Mouse (Mus musculus) heart, postnatal 0 days (tissue): ENCODE measurements around the gene Tmem216. TPM values are rescaled to one million over a fixed set of nuclear protein-coding genes. Genes with fewer than 3 reads are reported as not detected.

Experiments used
- ATAC-seq: fragments of 200-750 bp; cut with Nextera tagmentation; 2 replicates; pipeline ENCODE4 v1.8.0; 2017; ENCODE audit warnings: low read depth, moderate number of reproducible peaks, moderate library complexity; ENCODE audit not compliant: insufficient read depth
- DNase-seq: peaks from one replicate; pipeline ENCODE4 v3.0.0-alpha.2; 2016; ENCODE audit warnings: low spot score
- H3K27ac ChIP-seq: fragments of 300-500 bp; sonication (generic); 2 replicates; pipeline ENCODE4 v1.5.1; 2014; ENCODE audit warnings: low read depth, mild to moderate bottlenecking
- H3K27me3 ChIP-seq: fragments of 300-500 bp; sonication (generic); 2 replicates; pipeline ENCODE4 v1.6.1; 2014; ENCODE audit warnings: low read length, mixed read lengths; ENCODE audit not compliant: control insufficient read depth, insufficient read depth
- H3K36me3 ChIP-seq: fragments of 300-500 bp; sonication (generic); replicated peaks from 2 replicates; pipeline ENCODE4 v1.6.1; 2014; ENCODE audit warnings: low read length, mixed read lengths; ENCODE audit not compliant: control insufficient read depth, insufficient read depth
- H3K4me1 ChIP-seq: fragments of 300-500 bp; sonication (generic); 2 replicates; pipeline ENCODE4 v1.6.1; 2014; ENCODE audit warnings: antibody characterized with exemption; ENCODE audit not compliant: control insufficient read depth, insufficient read depth
- H3K4me2 ChIP-seq: fragments of 300-500 bp; sonication (generic); 2 replicates; pipeline ENCODE4 v1.6.1; 2014; ENCODE audit warnings: low read depth, mild to moderate bottlenecking, low read length, moderate library complexity
- H3K4me3 ChIP-seq: fragments of 300-500 bp; sonication (generic); 2 replicates; pipeline ENCODE4 v1.5.1; 2014; ENCODE audit warnings: low read depth, low read length
- H3K9ac ChIP-seq: fragments of 300-500 bp; sonication (generic); replicated peaks from 2 replicates; pipeline ENCODE4 v1.6.1; 2014; ENCODE audit warnings: low read depth, low read length, mixed read lengths
- H3K9me3 ChIP-seq: fragments of 300-500 bp; sonication (generic); replicated peaks from 2 replicates; pipeline ENCODE4 v1.6.1; 2016; ENCODE audit warnings: low read length; ENCODE audit not compliant: control insufficient read depth
- CTCF ChIP-seq: IDR thresholded peaks from 2 replicates; pipeline ENCODE4 v1.5.1; 2016; ENCODE audit warnings: antibody characterized with exemption, control low read depth, low read depth
- EP300 ChIP-seq: IDR thresholded peaks from 2 replicates; pipeline ENCODE4 v1.6.1; 2016; ENCODE audit warnings: antibody characterized with exemption, low read depth
- WGBS: fragments of 180-500 bp; shearing (Covaris S2); extraction: QIAGEN DNeasy Blood & Tissue Kit; methylation state at CpG from one replicate; pipeline ENCODE4 v1.1.7; 2014; 5-methylcytosine and 5-hydroxymethylcytosine counted together
- polyA plus RNA-seq: library from polyadenylated mRNA; unstranded; fragments of >200 nt; fragmentation: Nextera tagmentation; extraction: Ambion mirVana; gene quantifications from 2 replicates; pipeline ENCODE4 v1.2.1, GENCODE M21; 2015
- total RNA-seq: library from RNA; depleted of rRNA; stranded (reverse); fragments of >200 nt; gene quantifications from 2 replicates; pipeline ENCODE4 v1.2.3, GENCODE M21; 2014; ENCODE audit warnings: low replicate concordance

The Tmem216 gene
- total and polyA plus RNA-seq, 2 experiments from 2014 or later: 12.7 to 12.9 TPM

DNA sequence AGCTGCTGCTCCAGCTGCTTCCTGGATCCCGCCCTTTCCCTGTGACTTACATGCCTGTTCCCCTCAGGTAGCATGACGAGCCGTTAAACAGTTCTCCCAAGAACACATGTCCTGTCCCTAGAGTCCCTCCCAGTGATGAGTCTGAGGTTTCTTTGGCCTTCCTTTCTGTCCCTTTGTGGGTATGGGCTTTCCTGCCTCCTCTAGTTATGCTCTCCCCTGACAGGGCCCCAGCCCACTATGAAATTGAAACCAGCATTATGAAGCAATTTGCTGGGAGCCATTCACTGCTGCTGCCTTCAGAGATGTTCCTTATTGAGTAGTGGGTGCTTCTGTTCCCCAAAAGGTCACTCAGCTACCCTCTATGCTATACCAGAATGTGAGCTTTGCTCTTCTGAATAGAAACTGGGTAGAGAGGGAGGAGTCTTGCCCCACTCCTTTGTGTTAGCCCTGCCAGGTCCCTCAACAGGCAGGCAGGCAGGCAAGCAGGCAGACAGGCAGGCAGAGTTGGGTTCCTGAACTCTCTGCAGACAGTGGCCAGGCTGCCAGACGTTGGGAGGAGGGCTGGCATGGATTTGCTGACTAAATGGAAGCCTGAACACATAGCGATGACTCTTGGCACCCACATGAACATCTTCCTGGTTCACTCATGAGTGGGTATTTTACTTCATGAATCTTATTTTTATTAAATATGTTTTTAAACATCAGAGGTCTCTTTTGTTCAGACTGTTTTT is 33.3 kb upstream of the Tmem216 start:
- Histone ChIP-seq H3K4me1 (no peaks in the 10 kb centered on the region), H3K9me3 (no peaks in the 10 kb centered on the region), H3K4me3 (no peak overlapping the region), H3K36me3 (peaks cover 33% of the 10 kb centered on the region), H3K9ac (no peak overlapping the region), H3K27ac (no peak overlapping the region), H3K27me3 (no peaks in the 10 kb centered on the region), H3K4me2 (no peak overlapping the region)
- WGBS: 71% methylated on average over 5 of the region's 5 CpGs
- TF ChIP-seq EP300: no peak
- TF ChIP-seq CTCF: no peak
- DNase-seq (no peak), ATAC-seq (no peak)

GRCm38 (mm10) chr19:10587231-10587630 is 31.2 kb upstream of the Tmem216 start:
- no peak overlapping the region for H3K4me2 ChIP-seq
- H3K4me1 ChIP-seq: no peaks in the 10 kb centered on the region
- WGBS: 90% methylated on average over 8 of the region's 8 CpGs
- ATAC-seq: no peak
- peaks cover 34% of the 10 kb centered on the region for H3K36me3 ChIP-seq
- H3K27me3 ChIP-seq: no peaks in the 10 kb centered on the region
- H3K27ac ChIP-seq: no peak overlapping the region
- no peak overlapping the region for H3K4me3 ChIP-seq
- TF ChIP-seq EP300: no peak
- TF ChIP-seq CTCF: no peak
- DNase-seq: no peak
- no peaks in the 10 kb centered on the region for H3K9me3 ChIP-seq
- H3K9ac ChIP-seq: no peak overlapping the region

GRCm38 (mm10) chr19:10585112-10585511 is 29.1 kb upstream of the Tmem216 start:
- Histone ChIP-seq H3K9me3 (no peaks in the 10 kb centered on the region), H3K4me2 (no peak overlapping the region), H3K27ac (no peak overlapping the region), H3K9ac (no peak overlapping the region), H3K4me1 (no peaks in the 10 kb centered on the region), H3K36me3 (peaks cover 41% of the 10 kb centered on the region; the same call in 1 of the 2 replicates), H3K4me3 (no peak overlapping the region), H3K27me3 (no peaks in the 10 kb centered on the region)
- 87% methylated on average over 8 of the region's 8 CpGs for WGBS
- no peak for ATAC-seq
- no peak for DNase-seq
- TF ChIP-seq CTCF (no peak), EP300 (no peak)

- Histone ChIP-seq H3K36me3 (peaks cover 32% of the 10 kb centered on the region; the same call in 1 of the 2 replicates), H3K4me2 (no peak overlapping the region), H3K4me3 (no peak overlapping the region), H3K4me1 (0 out of 2 replicates have a peak, but pooled peaks cover 3% of the 10 kb centered on the region), H3K27ac (no peak overlapping the region), H3K9me3 (no peaks in the 10 kb centered on the region), H3K9ac (no peak overlapping the region), H3K27me3 (no peaks in the 10 kb centered on the region)
- ATAC-seq (no peak), DNase-seq (no peak)
- TF ChIP-seq EP300 (no peak), CTCF (no peak)
- whole genome bisulfite sequencing: 36% methylated on average over 7 of the region's 7 CpGs
Observed at GRCm38 (mm10) chr19:10583550-10584146, 27.6 kb upstream of the Tmem216 start.

GRCm38 (mm10) chr19:10581984-10582383 is 25.9 kb upstream of the Tmem216 start:
- WGBS: 67% methylated on average over 6 of the region's 6 CpGs
- H3K4me1 ChIP-seq: 0 out of 2 replicates have a peak, but pooled peaks cover 13% of the 10 kb centered on the region
- H3K27ac ChIP-seq: no peak overlapping the region
- TF ChIP-seq CTCF: no peak
- no peaks in the 10 kb centered on the region for H3K9me3 ChIP-seq
- no peaks in the 10 kb centered on the region for H3K27me3 ChIP-seq
- no peak overlapping the region for H3K4me2 ChIP-seq
- no peak overlapping the region for H3K4me3 ChIP-seq
- no peak for ATAC-seq
- no peak for DNase-seq
- peaks cover 22% of the 10 kb centered on the region; the same call in 1 of the 2 replicates for H3K36me3 ChIP-seq
- H3K9ac ChIP-seq: no peak overlapping the region
